Mouse (Mus musculus): Measurements from ENCODE around the gene Crlf3. TPM values are rescaled to one million over a fixed set of nuclear protein-coding genes. Genes with fewer than 3 reads are reported as not detected.

Crlf3 gene
- polyA plus RNA-seq, 1 experiment from 2014 or later = 34.6 TPM

DNA sequence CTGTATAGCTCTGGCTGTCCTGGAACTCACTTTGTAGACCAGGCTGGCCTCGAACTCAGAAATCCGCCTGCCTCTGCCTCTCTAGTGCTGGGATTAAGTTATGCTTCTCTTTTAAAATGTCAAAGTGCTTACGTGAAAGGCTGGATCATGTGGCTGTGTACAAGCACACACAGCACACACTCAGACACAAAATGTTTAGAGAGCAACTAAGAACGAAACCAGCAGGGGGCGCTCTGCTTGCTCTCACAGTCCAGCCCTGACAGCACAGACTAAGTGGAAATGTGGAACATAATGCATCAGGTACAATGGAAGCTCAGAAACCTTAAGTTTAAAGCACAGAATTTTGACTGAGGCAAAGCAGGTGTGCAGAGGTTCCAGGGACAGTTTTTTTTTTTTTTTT, 6.1 kb upstream of the Crlf3 start:
- 9% methylated on average over 5 of the region's 5 CpGs for whole genome bisulfite sequencing
- peaks cover 10% of the 10 kb centered on the region for H3K4me1 ChIP-seq (replicated peaks; ENCODE audit: control insufficient read depth, insufficient read depth, low read length)
- H3K4me3 ChIP-seq (ENCODE audit: low read length) = no peak overlapping the region
- H3K9me3 ChIP-seq (ENCODE audit: control insufficient read depth, low read length) = no peaks in the 10 kb centered on the region
- no peaks in the 10 kb centered on the region for H3K27me3 ChIP-seq (ENCODE audit: control insufficient read depth, insufficient read depth, low read depth, low read length)
- peak; percentile 62; the same call in 1 of the 2 replicates for ATAC-seq (ENCODE audit: low read depth)
- no peak overlapping the region for H3K9ac ChIP-seq (ENCODE audit: low read length)
- H3K27ac ChIP-seq (ENCODE audit: low read length) = no peak overlapping the region
- H3K36me3 ChIP-seq (ENCODE audit: control insufficient read depth, insufficient read depth, low read length) = no peaks in the 10 kb centered on the region
- no peak overlapping the region for H3K4me2 ChIP-seq (ENCODE audit: low read depth, low read length)

DNA sequence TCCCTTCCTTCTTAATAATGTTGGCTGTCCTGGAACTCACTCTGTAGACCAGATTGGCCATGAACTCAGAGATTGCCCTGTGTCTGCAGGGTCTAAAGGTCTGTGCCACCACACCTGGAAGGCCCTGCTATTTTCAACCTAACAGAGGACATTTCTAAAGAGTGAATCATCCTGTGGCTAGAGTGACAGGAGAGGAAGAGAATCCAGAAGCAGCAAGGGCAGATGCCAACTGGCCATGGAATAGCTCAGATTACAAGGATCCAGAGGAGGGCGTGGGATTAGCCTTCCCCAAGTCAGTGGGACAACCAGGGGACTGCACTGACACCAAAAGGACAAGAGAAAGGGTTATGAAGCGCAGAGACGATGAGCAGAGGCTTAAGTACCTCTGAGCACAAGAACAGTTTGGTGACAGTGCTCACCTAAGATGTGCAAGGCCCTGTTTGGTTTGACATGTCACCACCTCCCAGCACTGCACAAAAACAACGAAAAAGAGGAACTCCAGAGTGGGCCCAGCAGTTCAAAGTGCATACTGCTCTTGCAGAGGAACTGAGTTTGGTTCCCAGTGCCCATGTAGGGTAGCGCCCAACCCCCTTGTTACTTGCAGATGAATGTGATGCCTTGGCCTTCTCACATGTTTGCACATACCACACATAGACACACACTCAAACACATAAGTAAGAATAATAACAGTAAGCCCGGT, 4.7 kb upstream of the Crlf3 start:
- Histone ChIP-seq H3K9ac (ENCODE audit: low read length) (no peak overlapping the region), H3K36me3 (ENCODE audit: control insufficient read depth, insufficient read depth, low read length) (no peaks in the 10 kb centered on the region), H3K27ac (ENCODE audit: low read length) (no peak overlapping the region), H3K27me3 (ENCODE audit: control insufficient read depth, insufficient read depth, low read depth, low read length) (no peaks in the 10 kb centered on the region), H3K4me3 (ENCODE audit: low read length) (no peak overlapping the region), H3K4me2 (ENCODE audit: low read depth, low read length) (no peak overlapping the region), H3K4me1 (replicated peaks; ENCODE audit: control insufficient read depth, insufficient read depth, low read length) (peaks cover 15% of the 10 kb centered on the region), H3K9me3 (ENCODE audit: control insufficient read depth, low read length) (no peaks in the 10 kb centered on the region)
- ATAC-seq (ENCODE audit: low read depth) = no peak
- 64% methylated on average over 6 of the region's 6 CpGs for WGBS

- peaks cover 12% of the 10 kb centered on the region for H3K4me1 ChIP-seq (replicated peaks; ENCODE audit: control insufficient read depth, insufficient read depth, low read length)
- no peaks in the 10 kb centered on the region for H3K9me3 ChIP-seq (ENCODE audit: control insufficient read depth, low read length)
- no peaks in the 10 kb centered on the region for H3K27me3 ChIP-seq (ENCODE audit: control insufficient read depth, insufficient read depth, low read depth, low read length)
- H3K4me3 ChIP-seq (ENCODE audit: low read length) = peak overlapping the region; percentile 99; the same call in 1 of the 2 replicates
- peak overlapping the region; percentile 99 for H3K9ac ChIP-seq (ENCODE audit: low read length)
- no peaks in the 10 kb centered on the region for H3K36me3 ChIP-seq (ENCODE audit: control insufficient read depth, insufficient read depth, low read length)
- peak overlapping the region; percentile 58 for H3K4me2 ChIP-seq (ENCODE audit: low read depth, low read length)
- H3K27ac ChIP-seq (ENCODE audit: low read length) = peak overlapping the region; percentile 98
- WGBS = 70% methylated on average over 7 of the region's 7 CpGs
- ATAC-seq (ENCODE audit: low read depth) = no peak
These were observed 1.1 kb upstream of the Crlf3 start for GRCm38 (mm10) chr11:80081786-80082319.

- Histone ChIP-seq H3K36me3 (ENCODE audit: control insufficient read depth, insufficient read depth, low read length) (no peaks in the 10 kb centered on the region), H3K4me2 (ENCODE audit: low read depth, low read length) (peak overlapping the region; percentile 58), H3K27ac (ENCODE audit: low read length) (peak overlapping the region; percentile 98), H3K27me3 (ENCODE audit: control insufficient read depth, insufficient read depth, low read depth, low read length) (no peaks in the 10 kb centered on the region), H3K9ac (ENCODE audit: low read length) (peak overlapping the region; percentile 99), H3K9me3 (ENCODE audit: control insufficient read depth, low read length) (no peaks in the 10 kb centered on the region), H3K4me1 (replicated peaks; ENCODE audit: control insufficient read depth, insufficient read depth, low read length) (peaks cover 12% of the 10 kb centered on the region), H3K4me3 (ENCODE audit: low read length) (peak overlapping the region; percentile 99)
- WGBS = under 1% methylated on average over 32 of the region's 32 CpGs
- peak; percentile 52 for ATAC-seq (ENCODE audit: low read depth)
These were observed 388 bp downstream of the Crlf3 start for GRCm38 (mm10) chr11:80080381-80080825.

GRCm38 (mm10) chr11:80079751-80080150, 1.0 kb downstream of the Crlf3 start:
- H3K4me3 ChIP-seq (ENCODE audit: low read length) = peak overlapping the region; percentile 99
- ATAC-seq (ENCODE audit: low read depth) = no peak
- no peaks in the 10 kb centered on the region for H3K27me3 ChIP-seq (ENCODE audit: control insufficient read depth, insufficient read depth, low read depth, low read length)
- no peaks in the 10 kb centered on the region for H3K36me3 ChIP-seq (ENCODE audit: control insufficient read depth, insufficient read depth, low read length)
- no peak overlapping the region for H3K27ac ChIP-seq (ENCODE audit: low read length)
- peaks cover 12% of the 10 kb centered on the region for H3K4me1 ChIP-seq (replicated peaks; ENCODE audit: control insufficient read depth, insufficient read depth, low read length)
- peak overlapping the region; percentile 58 for H3K4me2 ChIP-seq (ENCODE audit: low read depth, low read length)
- H3K9ac ChIP-seq (ENCODE audit: low read length) = peak overlapping the region; percentile 99
- H3K9me3 ChIP-seq (ENCODE audit: control insufficient read depth, low read length) = no peaks in the 10 kb centered on the region
- WGBS = 54% methylated on average over 6 of the region's 6 CpGs

DNA sequence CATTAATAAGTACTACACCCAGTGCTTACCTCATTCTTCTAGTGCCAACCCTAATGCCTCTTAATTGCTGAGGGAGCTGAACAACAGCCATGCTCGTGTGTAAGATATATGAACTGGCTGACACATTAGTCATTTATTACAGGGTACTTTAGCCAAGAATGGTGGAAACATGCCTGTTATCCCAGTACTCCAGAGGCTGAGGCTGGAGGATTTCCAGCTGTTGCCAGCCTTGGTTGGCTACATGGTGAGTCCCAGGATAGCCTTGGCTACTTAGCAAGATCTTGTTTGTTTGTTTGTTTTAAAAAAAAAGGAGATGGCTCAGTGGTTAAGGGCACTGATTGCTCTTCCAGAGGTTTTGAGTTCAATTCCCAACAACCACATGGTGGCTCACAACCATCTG, 2.0 kb downstream of the Crlf3 start:
- no peaks in the 10 kb centered on the region for H3K36me3 ChIP-seq (ENCODE audit: control insufficient read depth, insufficient read depth, low read length)
- peaks cover 12% of the 10 kb centered on the region for H3K4me1 ChIP-seq (replicated peaks; ENCODE audit: control insufficient read depth, insufficient read depth, low read length)
- H3K9me3 ChIP-seq (ENCODE audit: control insufficient read depth, low read length) = no peaks in the 10 kb centered on the region
- WGBS = 36% methylated on average over 1 of the region's 1 CpGs
- H3K4me3 ChIP-seq (ENCODE audit: low read length) = no peak overlapping the region
- no peak overlapping the region for H3K9ac ChIP-seq (ENCODE audit: low read length)
- no peaks in the 10 kb centered on the region for H3K27me3 ChIP-seq (ENCODE audit: control insufficient read depth, insufficient read depth, low read depth, low read length)
- H3K4me2 ChIP-seq (ENCODE audit: low read depth, low read length) = no peak overlapping the region
- ATAC-seq (ENCODE audit: low read depth) = no peak
- H3K27ac ChIP-seq (ENCODE audit: low read length) = no peak overlapping the region

DNA sequence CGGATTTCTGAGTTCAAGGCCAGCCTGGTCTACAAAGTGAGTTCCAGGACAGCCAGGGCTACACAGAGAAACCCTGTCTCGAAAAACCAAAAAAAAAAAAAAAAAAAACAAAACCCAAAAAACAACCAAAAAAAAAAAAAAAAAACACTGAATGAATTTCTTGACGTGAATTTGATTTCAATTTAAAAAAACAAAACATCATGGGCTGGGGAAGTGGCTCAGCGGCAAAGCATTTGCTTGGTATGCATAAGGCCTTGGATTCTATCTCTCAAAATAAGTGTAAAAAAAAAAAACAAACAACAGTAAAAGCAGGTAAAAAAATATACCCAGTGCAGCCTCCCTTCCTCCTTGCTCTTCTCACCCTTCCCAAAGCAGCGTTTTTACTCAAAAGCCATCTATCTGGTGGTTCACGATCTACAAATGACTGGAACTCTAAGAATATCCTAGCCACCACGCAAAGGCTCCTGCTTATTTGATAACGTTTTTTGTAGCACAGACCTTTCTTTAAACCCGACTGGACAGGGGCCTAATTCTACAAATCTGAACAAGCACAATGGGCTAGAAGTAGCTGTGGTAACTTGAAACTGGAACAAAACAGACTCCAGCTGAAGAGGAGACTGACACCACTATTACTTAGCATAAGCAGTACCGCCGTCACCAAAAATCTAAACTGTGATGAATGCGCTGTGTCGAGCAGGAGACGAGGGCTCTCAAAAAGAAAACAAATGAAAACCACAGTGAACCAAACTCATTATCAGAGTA, 2.8 kb downstream of the Crlf3 start:
- WGBS = 68% methylated on average over 13 of the region's 14 CpGs
- Histone ChIP-seq H3K4me2 (ENCODE audit: low read depth, low read length) (no peak overlapping the region), H3K9me3 (ENCODE audit: control insufficient read depth, low read length) (no peaks in the 10 kb centered on the region), H3K36me3 (ENCODE audit: control insufficient read depth, insufficient read depth, low read length) (no peaks in the 10 kb centered on the region), H3K4me1 (replicated peaks; ENCODE audit: control insufficient read depth, insufficient read depth, low read length) (peaks cover 12% of the 10 kb centered on the region), H3K27me3 (ENCODE audit: control insufficient read depth, insufficient read depth, low read depth, low read length) (no peaks in the 10 kb centered on the region), H3K4me3 (ENCODE audit: low read length) (no peak overlapping the region), H3K9ac (ENCODE audit: low read length) (no peak overlapping the region), H3K27ac (ENCODE audit: low read length) (no peak overlapping the region)
- no peak for ATAC-seq (ENCODE audit: low read depth)

DNA sequence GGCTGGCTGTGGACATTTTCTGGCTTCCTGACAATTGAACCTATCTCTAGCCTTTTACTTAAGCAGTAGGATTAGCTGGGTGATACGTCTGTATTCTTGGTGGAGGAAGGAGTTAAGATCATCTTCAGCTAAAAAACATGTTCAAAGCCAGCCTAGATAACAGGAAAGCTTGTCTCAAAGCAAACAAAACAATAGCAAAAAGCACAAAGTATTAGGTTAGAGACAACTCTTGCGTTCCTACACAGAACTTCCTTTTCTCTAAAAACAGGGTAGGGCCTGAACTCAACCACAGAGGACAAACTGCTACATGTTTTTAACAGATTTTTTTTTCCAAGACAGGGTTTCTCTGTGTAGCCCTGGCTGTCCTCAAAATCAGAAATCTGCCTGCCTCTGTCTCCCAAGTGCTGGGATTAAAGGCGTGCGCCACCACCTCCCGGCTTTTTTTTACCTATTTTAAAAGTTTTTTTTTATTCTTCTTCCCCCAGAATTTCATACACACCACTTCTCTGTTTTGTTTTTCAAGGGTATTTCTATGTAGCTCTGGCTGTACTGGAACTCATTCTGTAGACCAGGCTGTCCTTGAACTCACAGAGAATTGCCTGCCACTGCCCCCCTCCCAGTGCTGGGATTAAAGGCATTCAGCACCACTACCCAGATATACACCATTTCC, 5.0 kb downstream of the Crlf3 start:
- WGBS = 92% methylated on average over 5 of the region's 5 CpGs
- 0 out of 2 replicates have a peak, but pooled peaks cover 2% of the 10 kb centered on the region for H3K36me3 ChIP-seq (ENCODE audit: control insufficient read depth, insufficient read depth, low read length)
- no peak overlapping the region for H3K27ac ChIP-seq (ENCODE audit: low read length)
- H3K9ac ChIP-seq (ENCODE audit: low read length) = no peak overlapping the region
- ATAC-seq (ENCODE audit: low read depth) = no peak
- peaks cover 4% of the 10 kb centered on the region for H3K4me1 ChIP-seq (replicated peaks; ENCODE audit: control insufficient read depth, insufficient read depth, low read length)
- H3K4me3 ChIP-seq (ENCODE audit: low read length) = no peak overlapping the region
- no peaks in the 10 kb centered on the region for H3K27me3 ChIP-seq (ENCODE audit: control insufficient read depth, insufficient read depth, low read depth, low read length)
- H3K9me3 ChIP-seq (ENCODE audit: control insufficient read depth, low read length) = no peaks in the 10 kb centered on the region
- no peak overlapping the region for H3K4me2 ChIP-seq (ENCODE audit: low read depth, low read length)

GRCm38 (mm10) chr11:80072365-80072764, 8.4 kb downstream of the Crlf3 start:
- Histone ChIP-seq H3K4me3 (ENCODE audit: low read length) (no peak overlapping the region), H3K36me3 (ENCODE audit: control insufficient read depth, insufficient read depth, low read length) (0 out of 2 replicates have a peak, but pooled peaks cover 2% of the 10 kb centered on the region), H3K9ac (ENCODE audit: low read length) (no peak overlapping the region), H3K27me3 (ENCODE audit: control insufficient read depth, insufficient read depth, low read depth, low read length) (no peaks in the 10 kb centered on the region), H3K27ac (ENCODE audit: low read length) (no peak overlapping the region), H3K9me3 (ENCODE audit: control insufficient read depth, low read length) (no peaks in the 10 kb centered on the region), H3K4me1 (replicated peaks; ENCODE audit: control insufficient read depth, insufficient read depth, low read length) (no peaks in the 10 kb centered on the region), H3K4me2 (ENCODE audit: low read depth, low read length) (no peak overlapping the region)
- 78% methylated on average over 3 of the region's 3 CpGs for WGBS
- no peak for ATAC-seq (ENCODE audit: low read depth)
